Mouse (Mus musculus) adrenal gland (tissue): Measurements from ENCODE around the gene Btaf1.
"Not testable (repeated sequence)": the region's sequence is repeated elsewhere in the genome, so short reads cannot be mapped to it uniquely, and the experiment has no call there.

Experiments used
- intact Hi-C: fragments of 180-260 bp; cut with DNase I; formaldehyde crosslinking; loops from one replicate; pipeline ENCODE4 v1.15.1; 2025

Gene Btaf1

GRCm38 (mm10) chr19:36919466-36919865 lies 6.4 kb upstream of the Btaf1 start, which contains the start of gene Fgfbp3:
Gene Fgfbp3, minus strand, starts transcription at chr19:36919615.
- intact Hi-C loops: loop anchor here (5.0 kb wide), 1 partner anchor 102 kb away; no protein-coding TSS in a partner anchor

GRCm38 (mm10) chr19:36922015-36922414 lies 3.9 kb upstream of the Btaf1 start:
- intact Hi-C loops: loop anchor here (5.0 kb wide), 1 partner anchor 40 kb away; no protein-coding TSS in a partner anchor

GRCm38 (mm10) chr19:36922936-36923335 lies 2.9 kb upstream of the Btaf1 start:
- intact Hi-C loops: loop anchor here (5.0 kb wide), 1 partner anchor 41 kb away; no protein-coding TSS in a partner anchor

GRCm38 (mm10) chr19:36926553-36927236 lies 816 bp downstream of the Btaf1 start:
- intact Hi-C loops: no loop called here

GRCm38 (mm10) chr19:36927800-36928361 lies 2.0 kb downstream of the Btaf1 start:
- intact Hi-C loops: no loop called here

GRCm38 (mm10) chr19:36929816-36930215 lies 3.9 kb downstream of the Btaf1 start:
- intact Hi-C loops: no loop called here

- intact Hi-C loops: no loop called here
Observed at GRCm38 (mm10) chr19:36932097-36932496, 6.2 kb downstream of the Btaf1 start.

GRCm38 (mm10) chr19:36932613-36933012 lies 6.7 kb downstream of the Btaf1 start:
- intact Hi-C loops: no loop called here

- intact Hi-C loops: no loop called here
Observed at GRCm38 (mm10) chr19:36936285-36936684, 10.4 kb downstream of the Btaf1 start.

GRCm38 (mm10) chr19:36938008-36938407 lies 12.1 kb downstream of the Btaf1 start:
- intact Hi-C loops: no loop called here

GRCm38 (mm10) chr19:36940064-36940463 lies 14.2 kb downstream of the Btaf1 start:
- intact Hi-C loops: no loop called here

- intact Hi-C loops: no loop called here
Observed at GRCm38 (mm10) chr19:36953637-36954206, 27.8 kb downstream of the Btaf1 start.

GRCm38 (mm10) chr19:36958331-36958730 lies 32.5 kb downstream of the Btaf1 start:
- intact Hi-C loops: no loop called here

GRCm38 (mm10) chr19:36961320-36961719 lies 35.4 kb downstream of the Btaf1 start:
- intact Hi-C loops: no loop called here

- intact Hi-C loops: not testable (repeated sequence)
Observed at GRCm38 (mm10) chr19:36962544-36963260, 36.8 kb downstream of the Btaf1 start.

GRCm38 (mm10) chr19:37004557-37004956 lies 78.7 kb downstream of the Btaf1 start:
- intact Hi-C loops: no loop called here

GRCm38 (mm10) chr19:37009878-37010281 lies 84.0 kb downstream of the Btaf1 start:
- intact Hi-C loops: no loop called here

GRCm38 (mm10) chr19:37013461-37013860 lies 87.6 kb downstream of the Btaf1 start:
- intact Hi-C loops: no loop called here

- intact Hi-C loops: no loop called here
Observed at GRCm38 (mm10) chr19:37014173-37014939, 88.5 kb downstream of the Btaf1 start.

GRCm38 (mm10) chr19:37016890-37017289 lies 91.0 kb downstream of the Btaf1 start:
- intact Hi-C loops: no loop called here

GRCm38 (mm10) chr19:37018411-37018810 lies 92.5 kb downstream of the Btaf1 start:
- intact Hi-C loops: no loop called here
